Mouse (Mus musculus): Measurements from ENCODE around the gene Apeh.

GRCm38 (mm10) chr9:108056361-108057261 is 37.8 kb downstream of the Apeh start:
- TF ChIP-seq CTCF (IDR thresholded peaks at IDR 0.05; ENCODE audit: control insufficient read depth, insufficient read depth, insufficient replicate concordance, low read depth, low read length) (no peak), POLR2A (IDR thresholded peaks at IDR 0.05; ENCODE audit: control insufficient read depth, low read depth, low read length) (no peak; the same call in 1 of the 2 replicates)

Data from testis, adult 2 months (tissue).